Mouse (Mus musculus): ENCODE measurements at regions not wholly inside any gene's neighbourhood (a gene's known extent, or its start where the extent isn't known, plus 50 kb on each side); places are given as distances from the start of the nearest gene placed in this dataset.

GRCm38 (mm10) chrX:140164859-140165258, 102.2 kb downstream of the Pih1h3b start:
- no peaks in the 10 kb centered on the region for H3K36me3 ChIP-seq (ENCODE audit: control insufficient read depth, insufficient read depth, low read length, poor library complexity, severe bottlenecking)
- no peak for DNase-seq (ENCODE audit: low read depth, low spot score)
- H3K27me3 ChIP-seq (ENCODE audit: control insufficient read depth, insufficient read depth, low read length, poor library complexity, severe bottlenecking): no peaks in the 10 kb centered on the region

GRCm38 (mm10) chrX:140165966-140166365, 103.3 kb downstream of the Pih1h3b start:
- Histone ChIP-seq H3K36me3 (ENCODE audit: control insufficient read depth, insufficient read depth, low read length, poor library complexity, severe bottlenecking) (no peaks in the 10 kb centered on the region), H3K27me3 (ENCODE audit: control insufficient read depth, insufficient read depth, low read length, poor library complexity, severe bottlenecking) (no peaks in the 10 kb centered on the region)
- DNase-seq (ENCODE audit: low read depth, low spot score): no peak

- DNase-seq (ENCODE audit: low read depth, low spot score): no peak
- no peaks in the 10 kb centered on the region for H3K27me3 ChIP-seq (ENCODE audit: control insufficient read depth, insufficient read depth, low read length, poor library complexity, severe bottlenecking)
- H3K36me3 ChIP-seq (ENCODE audit: control insufficient read depth, insufficient read depth, low read length, poor library complexity, severe bottlenecking): no peaks in the 10 kb centered on the region
These were observed 117.2 kb downstream of the Pih1h3b start for GRCm38 (mm10) chrX:140179850-140180249.

- Histone ChIP-seq H3K36me3 (ENCODE audit: control insufficient read depth, insufficient read depth, low read length, poor library complexity, severe bottlenecking) (no peaks in the 10 kb centered on the region), H3K27me3 (ENCODE audit: control insufficient read depth, insufficient read depth, low read length, poor library complexity, severe bottlenecking) (no peaks in the 10 kb centered on the region)
- peak; percentile 0 for DNase-seq (ENCODE audit: low read depth, low spot score)
These were observed 120.3 kb downstream of the Pih1h3b start for GRCm38 (mm10) chrX:140183003-140183402.

- Histone ChIP-seq H3K27me3 (ENCODE audit: control insufficient read depth, insufficient read depth, low read length, poor library complexity, severe bottlenecking) (no peaks in the 10 kb centered on the region), H3K36me3 (ENCODE audit: control insufficient read depth, insufficient read depth, low read length, poor library complexity, severe bottlenecking) (no peaks in the 10 kb centered on the region)
- no peak for DNase-seq (ENCODE audit: low read depth, low spot score)
These were observed 138.4 kb upstream of the Frmpd3 start for GRCm38 (mm10) chrX:140203676-140204075.

- no peak for DNase-seq (ENCODE audit: low read depth, low spot score)
- Histone ChIP-seq H3K27me3 (ENCODE audit: control insufficient read depth, insufficient read depth, low read length, poor library complexity, severe bottlenecking) (no peaks in the 10 kb centered on the region), H3K36me3 (ENCODE audit: control insufficient read depth, insufficient read depth, low read length, poor library complexity, severe bottlenecking) (no peaks in the 10 kb centered on the region)
These were observed 133.3 kb upstream of the Frmpd3 start for GRCm38 (mm10) chrX:140208791-140209190.

GRCm38 (mm10) chrX:140212644-140213361, 129.3 kb upstream of the Frmpd3 start:
- no peaks in the 10 kb centered on the region for H3K36me3 ChIP-seq (ENCODE audit: control insufficient read depth, insufficient read depth, low read length, poor library complexity, severe bottlenecking)
- H3K27me3 ChIP-seq (ENCODE audit: control insufficient read depth, insufficient read depth, low read length, poor library complexity, severe bottlenecking): no peaks in the 10 kb centered on the region
- no peak for DNase-seq (ENCODE audit: low read depth, low spot score)

- no peak for DNase-seq (ENCODE audit: low read depth, low spot score)
These were observed 127.7 kb upstream of the Frmpd3 start for GRCm38 (mm10) chrX:140214198-140214849.

GRCm38 (mm10) chrX:140255790-140256189, 86.3 kb upstream of the Frmpd3 start:
- Histone ChIP-seq H3K27me3 (ENCODE audit: control insufficient read depth, insufficient read depth, low read length, poor library complexity, severe bottlenecking) (no peaks in the 10 kb centered on the region), H3K36me3 (ENCODE audit: control insufficient read depth, insufficient read depth, low read length, poor library complexity, severe bottlenecking) (no peaks in the 10 kb centered on the region)
- no peak for DNase-seq (ENCODE audit: low read depth, low spot score)

More at GRCm38 (mm10) chrX:140214198-140214849, 127.7 kb upstream of the Frmpd3 start:
- Histone ChIP-seq H3K36me3 (ENCODE audit: control insufficient read depth, insufficient read depth, low read length, poor library complexity, severe bottlenecking) (no peaks in the 10 kb centered on the region), H3K27me3 (ENCODE audit: control insufficient read depth, insufficient read depth, low read length, poor library complexity, severe bottlenecking) (no peaks in the 10 kb centered on the region)

GRCm38 (mm10) chrX:140269742-140270457, 72.2 kb upstream of the Frmpd3 start:
- DNase-seq (ENCODE audit: low read depth, low spot score): no peak

GRCm38 (mm10) chrX:140277327-140277947, 64.6 kb upstream of the Frmpd3 start:
- H3K27me3 ChIP-seq (ENCODE audit: control insufficient read depth, insufficient read depth, low read length, poor library complexity, severe bottlenecking): no peaks in the 10 kb centered on the region
- no peak for DNase-seq (ENCODE audit: low read depth, low spot score)
- H3K36me3 ChIP-seq (ENCODE audit: control insufficient read depth, insufficient read depth, low read length, poor library complexity, severe bottlenecking): no peaks in the 10 kb centered on the region

More at GRCm38 (mm10) chrX:140269742-140270457, 72.2 kb upstream of the Frmpd3 start:
- no peaks in the 10 kb centered on the region for H3K36me3 ChIP-seq (ENCODE audit: control insufficient read depth, insufficient read depth, low read length, poor library complexity, severe bottlenecking)
- no peaks in the 10 kb centered on the region for H3K27me3 ChIP-seq (ENCODE audit: control insufficient read depth, insufficient read depth, low read length, poor library complexity, severe bottlenecking)

GRCm38 (mm10) chrX:140277978-140278729, 63.9 kb upstream of the Frmpd3 start:
- no peaks in the 10 kb centered on the region for H3K36me3 ChIP-seq (ENCODE audit: control insufficient read depth, insufficient read depth, low read length, poor library complexity, severe bottlenecking)
- no peak for DNase-seq (ENCODE audit: low read depth, low spot score)

GRCm38 (mm10) chrX:140279266-140279665, 62.8 kb upstream of the Frmpd3 start:
- DNase-seq (ENCODE audit: low read depth, low spot score): no peak
- Histone ChIP-seq H3K36me3 (ENCODE audit: control insufficient read depth, insufficient read depth, low read length, poor library complexity, severe bottlenecking) (no peaks in the 10 kb centered on the region), H3K27me3 (ENCODE audit: control insufficient read depth, insufficient read depth, low read length, poor library complexity, severe bottlenecking) (no peaks in the 10 kb centered on the region)

More at GRCm38 (mm10) chrX:140277978-140278729, 63.9 kb upstream of the Frmpd3 start:
- no peaks in the 10 kb centered on the region for H3K27me3 ChIP-seq (ENCODE audit: control insufficient read depth, insufficient read depth, low read length, poor library complexity, severe bottlenecking)

GRCm38 (mm10) chrX:140280016-140280415, 62.0 kb upstream of the Frmpd3 start:
- DNase-seq (ENCODE audit: low read depth, low spot score): no peak
- no peaks in the 10 kb centered on the region for H3K27me3 ChIP-seq (ENCODE audit: control insufficient read depth, insufficient read depth, low read length, poor library complexity, severe bottlenecking)
- no peaks in the 10 kb centered on the region for H3K36me3 ChIP-seq (ENCODE audit: control insufficient read depth, insufficient read depth, low read length, poor library complexity, severe bottlenecking)
